Mouse (Mus musculus): ENCODE measurements around the gene Slc35d2. TPM values are rescaled to one million over a fixed set of nuclear protein-coding genes. Genes with fewer than 3 reads are reported as not detected.

Gene Slc35d2
- polyA plus RNA-seq (2015; fragmentation: Nextera tagmentation; extraction: Ambion mirVana): 5.5 and 6.8 TPM in 2 replicates

DNA sequence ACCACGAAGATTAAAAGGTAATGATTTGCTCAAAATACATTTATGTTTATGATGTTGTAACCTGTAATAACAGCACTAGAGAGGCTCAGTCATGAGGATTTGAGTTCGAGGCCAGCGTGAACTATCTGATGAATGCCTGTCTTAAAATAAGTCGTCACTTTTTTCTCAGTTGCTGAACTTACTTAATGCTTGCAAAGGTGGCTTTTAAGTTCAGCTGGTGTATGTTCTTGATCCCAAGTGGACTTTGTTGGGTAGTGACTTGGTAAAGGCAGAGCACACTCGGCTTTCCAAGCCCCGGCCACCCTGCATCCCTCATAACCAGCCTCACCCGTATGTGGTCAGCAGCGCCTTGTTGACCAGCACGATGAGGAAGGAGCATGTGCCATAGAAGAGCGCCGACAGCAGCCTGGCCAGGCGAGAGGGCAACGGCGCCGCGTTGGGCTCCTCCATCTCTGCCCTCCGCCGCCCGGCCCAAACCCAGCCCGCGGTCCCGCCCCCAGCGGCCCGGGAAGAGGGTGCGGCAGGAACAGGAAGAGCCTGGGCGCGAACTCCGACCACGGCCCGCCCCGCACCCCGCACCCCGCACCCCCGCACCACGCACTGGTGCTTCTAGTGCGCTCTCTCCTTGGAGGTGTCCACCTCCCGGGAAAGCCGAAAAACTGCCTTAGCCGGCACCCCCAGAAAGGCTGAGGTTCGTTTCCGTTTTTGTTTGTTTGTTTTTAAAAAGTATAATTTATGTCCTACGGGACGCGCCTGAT lies at the start of gene Slc35d2:
Gene Slc35d2, minus strand, starts transcription at position 511 of the 758 bp plus-strand sequence.
- WGBS: 7% methylated on average over 44 of the region's 44 CpGs
- Histone ChIP-seq H3K4me1 (ENCODE audit: control insufficient read depth, insufficient read depth, low read length) (no peaks in the 10 kb centered on the region), H3K9ac (ENCODE audit: low read depth, low read length) (peak within 1 kb of the TSS; percentile 77)

DNA sequence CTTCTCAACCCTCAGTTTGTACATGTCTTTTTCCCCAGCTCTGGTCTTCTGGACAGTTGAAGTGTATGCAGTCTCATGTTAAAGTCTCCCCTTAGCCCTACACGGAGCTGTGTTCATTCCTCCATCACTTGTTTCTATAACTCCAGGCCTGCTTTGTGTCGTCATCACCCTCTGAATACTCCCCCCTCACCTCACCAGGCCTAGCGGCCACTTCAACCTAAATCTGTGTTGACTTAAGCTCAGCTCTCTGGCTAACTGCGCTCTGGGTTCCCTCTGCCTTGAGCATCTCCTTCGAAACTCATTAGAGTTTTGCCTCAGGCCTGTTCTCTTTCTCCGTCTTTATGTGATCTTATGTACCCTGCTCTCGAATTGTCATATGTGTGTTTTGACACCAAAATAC lies 48.8 kb upstream of the Slc35d2 start:
- Histone ChIP-seq H3K27me3 (replicated peaks; ENCODE audit: control insufficient read depth, insufficient read depth, low read length) (no peaks in the 10 kb centered on the region), H3K27ac (ENCODE audit: low read length) (no peak overlapping the region), H3K9ac (ENCODE audit: low read depth, low read length) (no peak overlapping the region), H3K4me2 (ENCODE audit: low read depth, low read length) (no peak overlapping the region), H3K9me3 (ENCODE audit: control insufficient read depth, low read length) (no peaks in the 10 kb centered on the region), H3K4me1 (ENCODE audit: control insufficient read depth, insufficient read depth, low read length) (no peaks in the 10 kb centered on the region), H3K36me3 (ENCODE audit: control insufficient read depth, insufficient read depth, low read length) (peaks cover 1% of the 10 kb centered on the region; the same call in 1 of the 2 replicates), H3K4me3 (ENCODE audit: low read length) (no peak overlapping the region)
- no peak for ATAC-seq
- WGBS: 78% methylated on average over 7 of the region's 7 CpGs

More for the DNA sequence above, at the start of gene Slc35d2:
- Histone ChIP-seq H3K4me2 (ENCODE audit: low read depth, low read length) (peak within 1 kb of the TSS; percentile 73), H3K9me3 (ENCODE audit: control insufficient read depth, low read length) (no peaks in the 10 kb centered on the region), H3K27me3 (replicated peaks; ENCODE audit: control insufficient read depth, insufficient read depth, low read length) (no peaks in the 10 kb centered on the region), H3K4me3 (ENCODE audit: low read length) (peak within 1 kb of the TSS; percentile 64), H3K36me3 (ENCODE audit: control insufficient read depth, insufficient read depth, low read length) (no peaks in the 10 kb centered on the region), H3K27ac (ENCODE audit: low read length) (peak within 1 kb of the TSS; percentile 53)
- peak; percentile 96 for ATAC-seq

DNA sequence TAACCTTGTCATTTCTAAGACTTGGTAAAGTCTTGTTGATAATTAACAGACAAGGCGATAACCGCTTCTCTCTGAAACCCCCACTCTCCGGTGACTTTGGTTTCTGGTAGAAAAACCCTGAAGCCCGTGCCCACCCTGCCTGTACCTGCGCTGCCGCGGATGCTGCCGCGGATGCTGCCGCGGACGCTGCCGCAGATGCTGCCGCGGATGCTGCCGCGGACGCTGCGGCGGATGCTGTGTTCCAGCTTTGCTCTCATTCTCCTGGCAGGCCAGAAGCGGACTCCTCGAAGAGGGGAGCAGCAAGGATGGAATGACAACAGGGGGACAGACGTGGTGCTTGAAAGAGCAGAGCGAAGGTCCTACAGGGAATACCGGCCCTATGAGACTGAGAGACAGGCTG lies 40.6 kb upstream of the Slc35d2 start:
- Histone ChIP-seq H3K36me3 (ENCODE audit: control insufficient read depth, insufficient read depth, low read length) (peaks cover 26% of the 10 kb centered on the region), H3K27me3 (replicated peaks; ENCODE audit: control insufficient read depth, insufficient read depth, low read length) (no peaks in the 10 kb centered on the region), H3K4me2 (ENCODE audit: low read depth, low read length) (no peak overlapping the region), H3K9ac (ENCODE audit: low read depth, low read length) (no peak overlapping the region), H3K9me3 (ENCODE audit: control insufficient read depth, low read length) (peaks cover 29% of the 10 kb centered on the region), H3K27ac (ENCODE audit: low read length) (no peak overlapping the region), H3K4me1 (ENCODE audit: control insufficient read depth, insufficient read depth, low read length) (no peaks in the 10 kb centered on the region), H3K4me3 (ENCODE audit: low read length) (no peak overlapping the region)
- no peak for ATAC-seq
- 97% methylated on average over 25 of the region's 25 CpGs for WGBS

DNA sequence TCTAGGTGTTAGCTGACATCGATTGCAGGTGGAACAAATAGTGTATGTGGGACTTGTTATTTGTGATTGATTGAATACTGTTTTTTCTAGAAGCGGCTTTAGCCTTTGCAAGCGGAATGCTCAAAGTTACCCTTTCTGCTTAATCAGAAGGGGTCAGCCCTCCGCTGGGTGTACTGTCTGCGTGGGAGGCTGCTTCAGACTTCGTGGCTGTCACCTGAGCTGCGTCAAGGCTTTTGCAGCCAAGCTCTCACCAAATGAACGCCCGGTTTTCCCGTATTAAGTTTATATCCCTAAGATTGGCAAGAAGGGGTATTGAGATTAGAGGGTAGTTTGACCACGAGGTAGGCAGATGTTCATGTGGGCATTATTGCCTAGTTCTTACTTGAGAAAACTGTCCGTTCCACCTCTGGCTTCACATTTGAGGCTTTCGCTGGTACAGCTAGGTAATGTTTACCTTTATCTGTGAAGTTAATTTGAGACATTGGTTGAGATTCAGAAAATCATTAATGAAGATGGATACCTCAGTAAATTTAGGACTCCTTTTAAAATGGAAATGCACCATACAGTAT lies 34.1 kb upstream of the Slc35d2 start:
- Histone ChIP-seq H3K4me2 (ENCODE audit: low read depth, low read length) (peak overlapping the region; percentile 98), H3K9ac (ENCODE audit: low read depth, low read length) (peak overlapping the region; percentile 85; the same call in 1 of the 2 replicates), H3K27me3 (replicated peaks; ENCODE audit: control insufficient read depth, insufficient read depth, low read length) (no peaks in the 10 kb centered on the region), H3K4me3 (ENCODE audit: low read length) (peak overlapping the region; percentile 83), H3K9me3 (ENCODE audit: control insufficient read depth, low read length) (no peaks in the 10 kb centered on the region), H3K36me3 (ENCODE audit: control insufficient read depth, insufficient read depth, low read length) (no peaks in the 10 kb centered on the region), H3K4me1 (ENCODE audit: control insufficient read depth, insufficient read depth, low read length) (peaks cover 10% of the 10 kb centered on the region), H3K27ac (ENCODE audit: low read length) (no peak overlapping the region)
- no peak for ATAC-seq
- WGBS: 48% methylated on average over 13 of the region's 13 CpGs

DNA sequence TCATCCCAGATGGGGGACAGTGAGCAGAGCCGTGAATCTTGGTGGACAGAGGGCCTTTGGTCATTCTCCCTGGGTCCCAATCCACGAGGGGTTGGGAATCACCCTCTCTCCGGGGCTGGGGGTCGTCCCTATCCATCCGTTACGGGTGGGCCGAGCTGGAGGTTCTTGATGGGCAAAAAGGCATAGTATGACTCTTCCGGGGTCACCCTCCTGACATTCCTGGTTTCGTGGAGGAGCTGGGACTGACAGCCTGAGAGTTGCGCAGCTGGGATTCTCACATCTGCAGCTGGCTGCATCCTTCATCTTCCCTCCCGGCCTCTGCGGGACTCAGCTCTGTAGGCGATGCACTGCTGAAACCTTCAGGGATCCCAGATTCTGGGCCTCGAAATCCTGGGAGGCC lies 33.5 kb upstream of the Slc35d2 start:
- Histone ChIP-seq H3K9ac (ENCODE audit: low read depth, low read length) (peak overlapping the region; percentile 85), H3K36me3 (ENCODE audit: control insufficient read depth, insufficient read depth, low read length) (no peaks in the 10 kb centered on the region), H3K9me3 (ENCODE audit: control insufficient read depth, low read length) (no peaks in the 10 kb centered on the region), H3K4me2 (ENCODE audit: low read depth, low read length) (peak overlapping the region; percentile 98), H3K27ac (ENCODE audit: low read length) (no peak overlapping the region), H3K4me3 (ENCODE audit: low read length) (peak overlapping the region; percentile 83), H3K27me3 (replicated peaks; ENCODE audit: control insufficient read depth, insufficient read depth, low read length) (no peaks in the 10 kb centered on the region), H3K4me1 (ENCODE audit: control insufficient read depth, insufficient read depth, low read length) (peaks cover 10% of the 10 kb centered on the region)
- no peak; the same call in 1 of the 2 replicates for ATAC-seq
- WGBS: 3% methylated on average over 14 of the region's 14 CpGs

DNA sequence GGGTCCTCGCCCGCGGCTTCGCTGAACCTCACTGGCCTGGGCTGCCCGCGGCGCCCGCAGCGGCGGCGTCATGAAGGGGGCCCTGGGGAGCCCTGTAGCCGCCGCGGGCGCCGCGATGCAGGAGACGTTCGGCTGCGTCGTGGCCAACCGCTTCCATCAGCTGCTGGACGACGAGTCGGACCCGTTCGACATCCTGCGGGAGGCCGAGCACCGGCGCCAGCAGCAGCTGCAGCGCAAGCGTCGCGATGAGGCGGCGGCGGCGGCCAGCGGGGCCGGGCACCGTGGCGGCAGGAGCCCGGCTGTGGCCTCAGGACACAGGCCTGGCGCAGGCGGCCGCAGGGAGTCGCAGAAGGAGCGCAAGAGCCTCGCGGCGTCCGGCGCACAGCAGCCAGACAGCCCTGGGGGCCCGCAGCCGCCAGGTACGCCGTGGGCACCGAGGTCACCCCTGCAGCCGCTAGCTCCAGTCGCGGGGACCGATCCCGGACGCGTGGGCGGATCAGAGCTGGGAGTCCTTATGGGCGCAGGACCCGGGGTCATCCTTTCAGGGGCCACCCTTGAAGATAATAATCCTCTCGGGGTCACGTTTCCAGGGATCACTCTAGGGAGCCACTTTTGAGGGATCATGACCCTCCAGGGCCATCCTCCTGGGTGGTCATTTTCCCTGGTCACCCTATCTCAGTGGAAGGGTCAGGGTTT lies 32.9 kb upstream of the Slc35d2 start:
- WGBS: under 1% methylated on average over 69 of the region's 71 CpGs
- Histone ChIP-seq H3K27me3 (replicated peaks; ENCODE audit: control insufficient read depth, insufficient read depth, low read length) (no peaks in the 10 kb centered on the region), H3K9me3 (ENCODE audit: control insufficient read depth, low read length) (no peaks in the 10 kb centered on the region), H3K4me2 (ENCODE audit: low read depth, low read length) (peak overlapping the region; percentile 98), H3K4me3 (ENCODE audit: low read length) (peak overlapping the region; percentile 83), H3K36me3 (ENCODE audit: control insufficient read depth, insufficient read depth, low read length) (no peaks in the 10 kb centered on the region), H3K9ac (ENCODE audit: low read depth, low read length) (peak overlapping the region; percentile 85), H3K27ac (ENCODE audit: low read length) (peak overlapping the region; percentile 83), H3K4me1 (ENCODE audit: control insufficient read depth, insufficient read depth, low read length) (peaks cover 10% of the 10 kb centered on the region)
- ATAC-seq: peak; percentile 74; the same call in 1 of the 2 replicates

DNA sequence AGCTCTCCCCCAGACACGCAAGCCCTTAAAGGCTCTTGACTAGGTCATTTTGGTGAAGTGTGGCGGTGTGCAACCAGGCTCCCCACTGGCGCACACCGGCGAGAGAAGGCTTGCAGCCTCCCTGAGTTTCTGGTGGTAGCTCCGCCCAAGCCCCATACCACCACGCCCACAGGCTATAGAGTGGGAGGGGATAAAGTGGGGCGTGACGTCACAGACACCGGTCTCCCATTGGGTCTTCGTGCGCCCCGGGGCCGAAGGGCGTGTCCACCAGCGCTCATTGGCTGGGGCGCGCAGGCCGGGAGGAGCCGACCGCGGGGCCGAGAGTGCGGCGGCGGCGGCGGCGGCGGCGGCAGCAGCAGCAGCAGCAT lies 32.4 kb upstream of the Slc35d2 start, which contains the start of gene Habp4:
Gene Habp4, plus strand, starts transcription at position 277 of the 368 bp plus-strand sequence.
- Histone ChIP-seq H3K4me1 (ENCODE audit: control insufficient read depth, insufficient read depth, low read length) (peaks cover 10% of the 10 kb centered on the region), H3K27me3 (replicated peaks; ENCODE audit: control insufficient read depth, insufficient read depth, low read length) (no peaks in the 10 kb centered on the region), H3K9ac (ENCODE audit: low read depth, low read length) (peak within 1 kb of the TSS; percentile 85), H3K4me3 (ENCODE audit: low read length) (peak within 1 kb of the TSS; percentile 83), H3K36me3 (ENCODE audit: control insufficient read depth, insufficient read depth, low read length) (no peaks in the 10 kb centered on the region), H3K9me3 (ENCODE audit: control insufficient read depth, low read length) (no peaks in the 10 kb centered on the region), H3K27ac (ENCODE audit: low read length) (peak within 1 kb of the TSS; percentile 83), H3K4me2 (ENCODE audit: low read depth, low read length) (peak within 1 kb of the TSS; percentile 98)
- peak; percentile 99 for ATAC-seq
- WGBS: under 1% methylated on average over 31 of the region's 31 CpGs

DNA sequence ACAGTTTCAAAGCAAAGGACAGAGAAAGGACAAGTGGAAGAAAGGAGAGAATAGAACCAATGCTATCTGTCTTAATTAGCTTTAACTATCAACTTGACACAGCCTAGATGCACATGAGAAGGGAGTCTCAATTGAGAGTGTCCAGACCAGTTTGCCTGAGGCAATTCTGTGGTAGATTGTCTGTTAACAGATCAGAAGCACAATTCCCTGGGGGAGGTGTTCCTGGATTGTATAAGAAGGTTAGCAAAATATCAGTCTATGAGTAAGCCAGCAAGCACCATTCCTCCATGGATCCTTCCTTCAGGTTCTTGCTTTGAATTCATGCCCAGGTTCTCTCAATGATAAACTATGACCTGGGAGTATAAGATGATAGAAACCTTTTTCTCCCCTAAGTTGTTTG lies 27.8 kb upstream of the Slc35d2 start:
- no peak overlapping the region for H3K4me3 ChIP-seq (ENCODE audit: low read length)
- no peak overlapping the region for H3K4me2 ChIP-seq (ENCODE audit: low read depth, low read length)
- no peak for ATAC-seq
- no peak overlapping the region for H3K27ac ChIP-seq (ENCODE audit: low read length)
- no peaks in the 10 kb centered on the region for H3K36me3 ChIP-seq (ENCODE audit: control insufficient read depth, insufficient read depth, low read length)
- H3K27me3 ChIP-seq (replicated peaks; ENCODE audit: control insufficient read depth, insufficient read depth, low read length): no peaks in the 10 kb centered on the region
- H3K9ac ChIP-seq (ENCODE audit: low read depth, low read length): no peak overlapping the region
- no peaks in the 10 kb centered on the region for H3K9me3 ChIP-seq (ENCODE audit: control insufficient read depth, low read length)
- H3K4me1 ChIP-seq (ENCODE audit: control insufficient read depth, insufficient read depth, low read length): peaks cover 3% of the 10 kb centered on the region

DNA sequence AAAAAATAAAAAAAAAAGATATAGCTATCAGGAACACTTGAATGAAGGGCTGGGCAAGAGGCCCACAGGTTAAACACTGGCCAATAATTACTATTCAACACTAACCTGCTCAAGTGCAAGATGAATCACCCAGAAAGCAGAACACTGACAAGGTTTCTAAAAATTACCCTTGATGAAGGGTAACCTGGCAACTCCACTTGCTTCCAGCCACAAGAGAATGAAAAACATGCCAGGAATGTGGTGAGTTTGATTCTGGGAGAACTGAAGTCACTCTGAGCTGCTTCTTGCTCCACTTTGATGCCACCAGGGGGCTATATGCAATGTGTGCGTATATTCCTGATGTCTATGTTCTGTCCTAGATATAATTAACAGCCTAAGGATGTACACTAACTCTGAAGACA lies 26.0 kb upstream of the Slc35d2 start:
- Histone ChIP-seq H3K4me3 (ENCODE audit: low read length) (no peak overlapping the region), H3K27ac (ENCODE audit: low read length) (no peak overlapping the region), H3K4me1 (ENCODE audit: control insufficient read depth, insufficient read depth, low read length) (peaks cover 11% of the 10 kb centered on the region), H3K9ac (ENCODE audit: low read depth, low read length) (no peak overlapping the region), H3K9me3 (ENCODE audit: control insufficient read depth, low read length) (no peaks in the 10 kb centered on the region), H3K27me3 (replicated peaks; ENCODE audit: control insufficient read depth, insufficient read depth, low read length) (no peaks in the 10 kb centered on the region), H3K4me2 (ENCODE audit: low read depth, low read length) (no peak overlapping the region), H3K36me3 (ENCODE audit: control insufficient read depth, insufficient read depth, low read length) (no peaks in the 10 kb centered on the region)
- WGBS: 26% methylated on average over 1 of the region's 1 CpGs
- no peak for ATAC-seq

Data from intestine, embryonic 16.5 days (tissue).